Mouse (Mus musculus) hindbrain, embryonic 10.5 days (tissue): ENCODE measurements around the gene Sumo3. TPM values are rescaled to one million over a fixed set of nuclear protein-coding genes. Genes with fewer than 3 reads are reported as not detected.

Experiments
- microRNA counts: library from miRNA; unstranded; fragments of <30 nt; microRNA quantifications from one replicate; lab custom pipeline; 2017
- polyA plus RNA-seq: library from polyadenylated mRNA; unstranded; fragments of >200 nt; fragmentation: Nextera tagmentation; extraction: Ambion mirVana; gene quantifications from 2 replicates; pipeline ENCODE4 v1.2.1, GENCODE M21; 2016

Sumo3 gene
- polyA plus RNA-seq, 1 experiment from 2014 or later: 336 TPM

MicroRNAs within 50 kb of the gene (microRNA counts, 519-probe panel; counts per million panel counts)
- 1,255 counts per million, percentile 77 among the panel's probes with 10 or more counts for microRNA mmu-miR-1930 (lab: Ali Mortazavi, UCI)

Other genes starting within 250 kb of the Sumo3 start
- 5.7 and 7.8 TPM in 2 replicates for gene Adarb1, start 187.8 kb upstream of the Sumo3 start, polyA plus RNA-seq
- 48.8 and 50.0 TPM in 2 replicates for gene Fam207a, start 90.3 kb upstream of the Sumo3 start, polyA plus RNA-seq
- gene Itgb2, start 75.8 kb upstream of the Sumo3 start, polyA plus RNA-seq: 1.0 and 1.2 TPM in 2 replicates
- 66.6 and 67.2 TPM in 2 replicates for gene Pttg1ip, start 24.4 kb upstream of the Sumo3 start, polyA plus RNA-seq
- gene Gm49325, start 100 bp downstream of the Sumo3 start, polyA plus RNA-seq: 4.4 TPM in 1 of 2 replicates, not detected in the other
- 100 and 103 TPM in 2 replicates for gene Ube2g2, start 16.2 kb downstream of the Sumo3 start, polyA plus RNA-seq
- gene Tspear, start 80.5 kb downstream of the Sumo3 start, polyA plus RNA-seq: 0.93 and 1.0 TPM in 2 replicates
- gene Gm19402, start 84.7 kb downstream of the Sumo3 start, polyA plus RNA-seq: not detected in 2 replicates
- not detected in 2 replicates for gene Gm9508, start 91.1 kb downstream of the Sumo3 start, polyA plus RNA-seq
- not detected in 2 replicates for gene Gm10272, start 100.5 kb downstream of the Sumo3 start, polyA plus RNA-seq
- not detected in 2 replicates for gene Gm10024, start 105.4 kb downstream of the Sumo3 start, polyA plus RNA-seq
- not detected in 2 replicates for gene Gm10142, start 109.7 kb downstream of the Sumo3 start, polyA plus RNA-seq
- not detected in 2 replicates for gene Krtap12-1, start 114.5 kb downstream of the Sumo3 start, polyA plus RNA-seq
- gene Gm10100, start 120.4 kb downstream of the Sumo3 start, polyA plus RNA-seq: not detected in 2 replicates
- not detected in 2 replicates for gene Gm18596, start 136.5 kb downstream of the Sumo3 start, polyA plus RNA-seq
- gene Gm9736, start 145.3 kb downstream of the Sumo3 start, polyA plus RNA-seq: not detected in 2 replicates
- gene Gm3233, start 153.6 kb downstream of the Sumo3 start, polyA plus RNA-seq: not detected in 2 replicates
- gene Gm3238, start 165.2 kb downstream of the Sumo3 start, polyA plus RNA-seq: not detected in 2 replicates
- not detected in 2 replicates for gene Gm7138, start 170.8 kb downstream of the Sumo3 start, polyA plus RNA-seq
- not detected in 2 replicates for gene Gm3250, start 176.4 kb downstream of the Sumo3 start, polyA plus RNA-seq
- gene Gm7137, start 182.1 kb downstream of the Sumo3 start, polyA plus RNA-seq: not detected in 2 replicates
- not detected in 2 replicates for gene Gm9639, start 189.0 kb downstream of the Sumo3 start, polyA plus RNA-seq
- not detected in 2 replicates for gene Gm19668, start 193.0 kb downstream of the Sumo3 start, polyA plus RNA-seq
- not detected in 2 replicates for gene Gm9507, start 205.7 kb downstream of the Sumo3 start, polyA plus RNA-seq
- gene Gm2696, start 208.6 kb downstream of the Sumo3 start, polyA plus RNA-seq: not detected in 2 replicates
- gene Krtap10-4, start 221.0 kb downstream of the Sumo3 start, polyA plus RNA-seq: not detected in 2 replicates
- not detected in 2 replicates for gene Krtap10-10, start 229.8 kb downstream of the Sumo3 start, polyA plus RNA-seq
- not detected in 2 replicates for gene Gm36176, start 240.7 kb downstream of the Sumo3 start, polyA plus RNA-seq
- not detected in 2 replicates for gene Gm10318, start 246.8 kb downstream of the Sumo3 start, polyA plus RNA-seq